Mouse (Mus musculus) CH12.LX (cell line): Measurements from ENCODE around the gene Tmem104. TPM values are rescaled to one million over a fixed set of nuclear protein-coding genes. Genes with fewer than 3 reads are reported as not detected.

Experiments used
- DNase-seq: peaks from one replicate; pipeline ENCODE4 v3.0.0-alpha.2; 2013; ENCODE audit errors: extremely low read depth
- H3K27ac ChIP-seq: 2 replicates; pipeline ENCODE4 v1.5.1; 2012; ENCODE audit warnings: low read depth, mild to moderate bottlenecking, control low read depth, moderate library complexity; ENCODE audit not compliant: insufficient read depth
- H3K27me3 ChIP-seq: replicated peaks from 2 replicates; pipeline ENCODE3; 2012; ENCODE audit warnings: inconsistent platforms
- H3K36me3 ChIP-seq, 2 experiments: replicated peaks in 1 of 2; 2 replicates each; pipeline versions ENCODE3 to v1.6.1; 2012; ENCODE audit warnings: inconsistent platforms in 1 of 2, low read length in 1 of 2, mild to moderate bottlenecking in 1 of 2, mixed read lengths in 1 of 2, moderate library complexity in 1 of 2; ENCODE audit not compliant: control insufficient read depth in 1 of 2, insufficient read depth in 1 of 2
- H3K4me1 ChIP-seq, 2 experiments: 2 replicates each; pipeline ENCODE4 v1.6.1; 2012; ENCODE audit warnings: inconsistent platforms in 1 of 2, moderate library complexity in 1 of 2; ENCODE audit not compliant: insufficient read depth in 2 of 2, control insufficient read depth in 1 of 2
- H3K4me2 ChIP-seq: 2 replicates; pipeline ENCODE4 v1.6.1; 2012; ENCODE audit warnings: low read depth, mild to moderate bottlenecking, control low read depth; ENCODE audit not compliant: poor library complexity, insufficient read depth, severe bottlenecking
- H3K4me3 ChIP-seq, 3 experiments: fragments of 150-350 bp in 1 of 3; sonication (generic) in 1 of 3; replicated peaks in 1 of 3; 2 replicates each; pipeline versions ENCODE3 to v1.5.1; 2011 to 2012; ENCODE audit warnings: low read depth in 2 of 3, low read length in 2 of 3, mild to moderate bottlenecking in 2 of 3, moderate library complexity in 2 of 3, control low read depth in 1 of 3, improper control_type of control experiment in 1 of 3, inconsistent platforms in 1 of 3, mixed read lengths in 1 of 3; ENCODE audit not compliant: poor library complexity in 1 of 3
- H3K79me2 ChIP-seq: replicated peaks from 2 replicates; pipeline ENCODE4 v1.6.1; 2012; ENCODE audit warnings: mild to moderate bottlenecking, moderate library complexity; ENCODE audit not compliant: control insufficient read depth, poor library complexity, insufficient read depth, severe bottlenecking; ENCODE audit errors: extremely low read depth
- H3K9ac ChIP-seq: 2 replicates; pipeline ENCODE4 v1.6.1; 2012; ENCODE audit warnings: low read depth, mild to moderate bottlenecking, control low read depth, moderate library complexity; ENCODE audit not compliant: insufficient read depth
- H3K9me3 ChIP-seq: replicated peaks from 2 replicates; pipeline ENCODE3; 2012; ENCODE audit warnings: low read length, inconsistent platforms, mixed read lengths
- CHD1 ChIP-seq: IDR thresholded peaks from 2 replicates; pipeline ENCODE4 v1.6.1; 2012; ENCODE audit warnings: low read depth, low read length, improper control_type of control experiment, inconsistent platforms
- CHD2 ChIP-seq: IDR thresholded peaks from 2 replicates; pipeline ENCODE4 v1.6.1; 2011; ENCODE audit warnings: low read length, improper control_type of control experiment
- E2F4 ChIP-seq: IDR thresholded peaks from 2 replicates; pipeline ENCODE4 v1.6.1; 2011; ENCODE audit warnings: low read depth, low read length, improper control_type of control experiment; ENCODE audit not compliant: insufficient replicate concordance
- ELF1 ChIP-seq: IDR thresholded peaks from 2 replicates; pipeline ENCODE4 v1.6.1; 2014; ENCODE audit warnings: low read depth, mild to moderate bottlenecking, inconsistent platforms, low read length, improper control_type of control experiment
- GABPA ChIP-seq: IDR thresholded peaks from 2 replicates; pipeline ENCODE4 v1.6.1; 2012; ENCODE audit warnings: low read depth, low read length, improper control_type of control experiment, inconsistent platforms; ENCODE audit not compliant: insufficient replicate concordance
- HCFC1 ChIP-seq: IDR thresholded peaks from 2 replicates; pipeline ENCODE4 v1.6.1; 2012; ENCODE audit warnings: low read depth, mild to moderate bottlenecking, inconsistent platforms, low read length, improper control_type of control experiment
- JUN ChIP-seq: IDR thresholded peaks from 2 replicates; pipeline ENCODE4 v1.6.1; 2011; ENCODE audit warnings: low read depth, mild to moderate bottlenecking, low read length, improper control_type of control experiment, moderate library complexity; ENCODE audit not compliant: insufficient read depth
- JUND ChIP-seq: conservative IDR thresholded peaks from 2 replicates; pipeline ENCODE4 v1.6.1; 2011; ENCODE audit warnings: low read depth, low read length, improper control_type of control experiment
- NELFE ChIP-seq: IDR thresholded peaks from 2 replicates; pipeline ENCODE4 v1.6.1; 2011; ENCODE audit warnings: low read depth, low read length, improper control_type of control experiment
- NRF1 ChIP-seq: IDR thresholded peaks from 2 replicates; pipeline ENCODE4 v1.6.1; 2014; ENCODE audit warnings: low read depth, mild to moderate bottlenecking, inconsistent platforms, low read length, improper control_type of control experiment, moderate library complexity
- PAX5 ChIP-seq: IDR thresholded peaks from 2 replicates; pipeline ENCODE4 v1.6.1; 2012; ENCODE audit warnings: low read length, inconsistent platforms, mixed read lengths
- POLR2A ChIP-seq: IDR thresholded peaks from 2 replicates; pipeline ENCODE4 v1.6.1; 2011; ENCODE audit warnings: low read depth, mild to moderate bottlenecking, improper control_type of control experiment, low read length
- TBP ChIP-seq: conservative IDR thresholded peaks from 2 replicates; pipeline ENCODE4 v1.6.1; 2011; ENCODE audit warnings: low read depth, low read length, improper control_type of control experiment
- TCF12 ChIP-seq: IDR thresholded peaks from 2 replicates; pipeline ENCODE4 v1.6.1; 2014; ENCODE audit warnings: low read depth, mild to moderate bottlenecking, inconsistent platforms, low read length, improper control_type of control experiment
- UBTF ChIP-seq: IDR thresholded peaks from 2 replicates; pipeline ENCODE4 v1.6.1; 2012; ENCODE audit warnings: low read depth, mild to moderate bottlenecking, inconsistent platforms, low read length, improper control_type of control experiment, moderate library complexity
- ZC3H11A ChIP-seq: IDR thresholded peaks from 2 replicates; pipeline ENCODE4 v1.6.1; 2012; ENCODE audit warnings: low read depth, mild to moderate bottlenecking, inconsistent platforms, low read length, improper control_type of control experiment
- dilution Hi-C: fragments of 300-500 bp; cut with MboI; formaldehyde crosslinking; loops from 2 replicates; pipeline ENCODE4 v1.14.3; 2020; ENCODE audit warnings: low sequenced_read_pairs; ENCODE audit not compliant: extremely low pct_unique_long_range_greater_than_20kb, extremely low pct_ligation_motif_present
- in situ Hi-C: fragments of 300-500 bp; cut with MboI; formaldehyde crosslinking; loops from 3 replicates; pipeline ENCODE4 v1.14.3; 2019; ENCODE audit warnings: low sequenced_read_pairs, low pct_ligation_motif_present, low pct_unique_long_range_greater_than_20kb, mixed read lengths
- polyA plus RNA-seq: library from polyadenylated mRNA; unstranded; fragments of >175 nt; gene quantifications from 2 replicates; pipeline ENCODE4 v1.2.1, GENCODE M21; 2012; ENCODE audit warnings: low read depth; ENCODE audit not compliant: insufficient read length
- total RNA-seq, 2 experiments: library from RNA; depleted of rRNA; stranded (reverse); fragments of 300-350 nt in 1 of 2; fragments of >200 nt in 1 of 2; gene quantifications; 2 replicates each; pipeline ENCODE4 v1.2.3; 2012 to 2014

Gene Tmem104
- total and polyA plus RNA-seq, 3 experiments, result 3.5 to 16.1 (median 10.8) TPM

DNA sequence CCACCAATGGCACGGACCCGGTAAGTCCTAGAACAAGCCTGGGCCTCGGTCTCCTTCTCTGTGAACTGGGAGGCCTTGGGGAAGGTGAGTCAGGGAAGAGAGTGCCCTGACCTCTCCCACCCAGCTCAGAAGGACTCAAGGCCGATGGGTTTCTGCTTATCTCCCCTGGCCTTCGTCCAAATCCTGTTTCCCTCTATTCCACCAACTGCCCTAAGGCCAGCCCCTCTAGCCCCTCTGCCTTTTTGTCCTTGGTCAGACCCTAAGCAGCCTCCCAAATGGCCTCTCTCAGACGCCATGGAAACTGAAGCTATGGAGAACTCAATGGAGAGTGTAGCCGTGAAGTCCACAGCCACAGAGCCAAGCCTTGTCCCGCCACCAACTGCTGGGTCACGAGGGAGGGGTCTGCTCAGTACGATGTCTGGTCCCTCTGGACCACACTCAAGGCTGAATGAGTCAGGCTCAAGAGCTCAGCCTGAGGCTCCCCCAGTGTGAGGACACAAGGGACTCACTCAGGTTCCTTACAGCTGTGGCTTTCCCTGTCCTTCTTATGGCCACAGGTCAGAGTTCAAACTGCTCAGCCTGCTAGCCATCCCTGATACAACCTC, 85.7 kb downstream of the Tmem104 start:
- Histone ChIP-seq H3K4me2 (no peak overlapping the region), H3K27me3 (no peaks in the 10 kb centered on the region), H3K27ac (no peak overlapping the region), H3K9me3 (no peaks in the 10 kb centered on the region), H3K9ac (no peak overlapping the region), H3K79me2 (0 out of 2 replicates have a peak, but pooled peaks cover 9% of the 10 kb centered on the region), H3K4me3 (no peak overlapping the region), H3K4me1 (peaks cover 30 to 49% of the 10 kb centered on the region in 2 experiments), H3K36me3 (peaks cover 43 to 62% of the 10 kb centered on the region in 2 experiments)
- DNase-seq, result no peak
- dilution Hi-C loops (no loop called here), in situ Hi-C loops (loop anchor here (5.0 kb wide), 2 partner anchors 41 to 111 kb away; partner anchors contain the start of gene Slc9a3r1)
- TF ChIP-seq PAX5, result no peak
- no peak for TF ChIP-seq E2F4
- no peak for TF ChIP-seq CHD2
- no peak for TF ChIP-seq HCFC1
- TF ChIP-seq NRF1, result no peak
- no peak for TF ChIP-seq GABPA
- TF ChIP-seq ZC3H11A, result no peak
- no peak for TF ChIP-seq POLR2A
- TF ChIP-seq CHD1, result no peak
- TF ChIP-seq TBP, result no peak
- no peak for TF ChIP-seq JUND
- TF ChIP-seq JUN, result no peak
- TF ChIP-seq NELFE, result no peak
- no peak for TF ChIP-seq ELF1
- TF ChIP-seq TCF12, result no peak
- no peak for TF ChIP-seq UBTF

DNA sequence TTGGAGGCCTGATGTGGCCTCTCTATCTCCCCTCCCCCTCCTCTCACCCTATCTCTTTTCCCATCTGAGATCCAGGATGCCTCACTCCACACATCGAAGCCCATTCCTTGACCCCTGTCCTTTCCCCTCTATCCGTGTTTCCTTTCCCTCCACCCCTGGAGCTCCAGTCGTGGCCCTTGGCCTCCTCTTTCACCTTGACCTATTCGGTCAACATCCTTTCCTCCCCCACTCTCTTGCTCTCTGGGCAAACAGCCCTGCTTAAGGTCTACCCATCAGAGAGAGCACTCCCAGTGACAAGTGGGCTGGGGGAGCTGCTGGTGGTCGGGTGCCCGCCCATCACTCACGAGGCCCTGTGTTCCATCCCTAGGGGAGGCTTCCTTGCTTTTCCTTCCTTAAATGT, 86.4 kb downstream of the Tmem104 start:
- H3K4me2 ChIP-seq, result peak overlapping the region; percentile 89
- H3K27ac ChIP-seq, result peak overlapping the region; percentile 23; the same call in 1 of the 2 replicates
- H3K27me3 ChIP-seq, result no peaks in the 10 kb centered on the region
- H3K9ac ChIP-seq, result 0 out of 2 replicates have a peak overlapping the region, but pooled peaks have one; percentile 6
- H3K36me3 ChIP-seq, result peaks cover 35 to 54% of the 10 kb centered on the region in 2 experiments
- 0 out of 2 replicates have a peak, but pooled peaks cover 9% of the 10 kb centered on the region for H3K79me2 ChIP-seq
- peaks cover 33 to 57% of the 10 kb centered on the region in 2 experiments for H3K4me1 ChIP-seq
- no peaks in the 10 kb centered on the region for H3K9me3 ChIP-seq
- TF ChIP-seq POLR2A (no peak), HCFC1 (no peak), JUN (no peak)
- no peak for DNase-seq
- dilution Hi-C loops (no loop called here), in situ Hi-C loops (loop anchor here (5.0 kb wide), 2 partner anchors 41 to 111 kb away; partner anchors contain the start of gene Slc9a3r1)
- H3K4me3 ChIP-seq, result peak overlapping the region in 1 of 3 experiments; percentile 7
